Mouse (Mus musculus): Measurements from ENCODE around the gene Hlcs.

DNA sequence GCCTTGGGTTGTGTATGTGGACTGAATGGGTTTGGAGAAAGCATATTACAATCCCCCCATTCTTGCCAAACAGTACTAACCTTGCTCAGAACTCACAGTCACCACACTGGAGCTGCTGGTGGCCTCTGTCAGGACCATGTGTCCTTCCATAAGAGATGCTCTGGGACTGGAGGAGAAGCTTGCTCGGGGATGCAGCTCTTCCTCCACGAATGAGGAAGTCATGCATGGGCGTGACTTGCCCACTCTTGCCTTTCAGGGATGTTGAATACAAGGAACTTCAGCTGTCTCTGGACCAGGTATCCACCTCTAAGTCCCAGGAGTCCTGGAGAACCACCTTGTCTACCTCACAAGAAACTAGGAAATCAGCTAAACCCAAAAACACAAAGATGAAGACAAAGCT, 191.0 kb downstream of the Hlcs start:
- TF ChIP-seq EP300 (optimal IDR thresholded peaks at IDR 0.05) (no peak), CTCF (IDR thresholded peaks at IDR 0.05; ENCODE audit: low read depth) (no peak)
